Comparison of ENCODE assay signal across 9 mouse cellular contexts in the genomic region with DNA sequence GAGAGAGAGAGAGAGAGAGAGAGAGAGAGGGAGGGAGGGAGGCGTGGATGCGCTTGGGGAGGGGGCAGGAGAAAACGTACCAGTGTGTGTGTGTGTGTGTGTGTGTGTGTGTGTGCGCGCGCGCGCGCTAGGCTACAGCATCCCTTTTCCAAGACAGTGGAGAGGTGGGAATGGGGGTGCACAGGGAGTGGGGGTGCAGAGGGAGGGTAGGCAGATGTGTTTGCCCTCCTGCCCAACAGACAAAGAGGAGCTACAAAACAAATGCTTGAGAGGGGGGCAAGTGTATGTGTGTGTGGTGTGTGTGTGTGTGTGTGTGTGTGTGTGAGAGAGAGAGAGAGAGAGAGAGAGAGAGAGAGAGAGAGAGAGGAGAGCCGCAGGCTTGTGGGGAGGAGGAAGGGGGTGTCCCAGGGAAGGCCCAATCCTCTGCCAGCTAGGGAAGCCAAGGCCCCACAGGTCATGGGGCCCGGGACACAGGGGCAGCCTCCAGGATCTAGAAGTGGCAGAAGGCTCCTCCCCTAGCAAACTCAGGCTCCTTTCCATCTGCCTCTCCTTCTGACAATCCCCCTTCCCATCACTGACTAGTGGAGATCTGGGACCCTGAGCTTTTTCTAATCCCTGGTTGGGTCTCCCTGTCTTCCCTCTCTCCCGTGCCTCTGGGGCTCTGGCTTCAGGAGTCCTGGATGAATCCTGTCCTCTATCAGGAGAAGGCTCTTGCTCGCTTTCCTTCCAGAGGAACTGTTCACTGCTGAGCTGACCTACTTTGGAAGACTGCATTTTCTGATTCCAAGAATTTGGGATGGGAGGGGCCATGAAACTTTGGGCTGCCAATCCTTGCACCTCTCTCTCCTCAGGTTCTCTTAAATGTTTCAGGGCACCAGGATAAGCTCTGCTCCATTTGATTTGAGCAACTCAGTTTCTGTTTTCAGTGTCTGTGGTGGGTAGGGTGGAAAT. TPM values are rescaled to one million over a fixed set of nuclear protein-coding genes. Genes with fewer than 3 reads are reported as not detected.
DNase-seq lines count a peak whose midpoint lies in the region; ATAC-seq and TF ChIP-seq lines count a peak whose summit lies in the region.
"Had no signal": no experiment of that assay in that cellular context is flagged by ENCODE, and none has a peak within 500 bp of the region (broad histone marks: within the 10 kb centered on the region; RNA-seq: fewer than 3 reads in every experiment).

No protein-coding gene starts in this region.

- no peaks in the 10 kb centered on the region for H3K9me3 ChIP-seq in intestine, embryonic 16.5 days (ENCODE audit: control insufficient read depth, low read length)
- H3K9me3 ChIP-seq in limb, embryonic 15.5 days: no peaks in the 10 kb centered on the region

- TF ChIP-seq CTCF in heart, adult 2 months (IDR thresholded peaks at IDR 0.05): no peak

- H3K79me2 ChIP-seq in heart, adult 2 months (replicated peaks; ENCODE audit: control insufficient read depth, insufficient read depth, low read length): no peaks in the 10 kb centered on the region

- peaks cover 3% of the 10 kb centered on the region for H3K4me1 ChIP-seq in heart, adult 2 months (ENCODE audit: control insufficient read depth, insufficient read depth, low read length)
- H3K4me1 ChIP-seq in intestine, embryonic 16.5 days (ENCODE audit: control insufficient read depth, insufficient read depth, low read length): peaks cover 7% of the 10 kb centered on the region
- peaks cover 22% of the 10 kb centered on the region for H3K4me1 ChIP-seq in limb, embryonic 15.5 days

- peak overlapping the region; percentile 4; the same call in 1 of the 2 replicates for H3K9ac ChIP-seq in heart, adult 2 months (ENCODE audit: low read depth, low read length)
- peak overlapping the region; percentile 43; the same call in 1 of the 2 replicates for H3K9ac ChIP-seq in intestine, embryonic 16.5 days (ENCODE audit: low read depth, low read length)
- H3K9ac ChIP-seq in limb, embryonic 15.5 days: no peak overlapping the region

- DNase-seq in adrenal gland, postnatal 10 days: peak; percentile 38
- DNase-seq in adrenal gland, postnatal 4 days (ENCODE audit: low spot score in 2 of 2): no peak
- peak; percentile 72 to 81 for DNase-seq in cerebellum, postnatal 14 days
- DNase-seq in heart, adult 2 months: peak; percentile 41 to 51
- DNase-seq in naive thymus-derived CD4-positive, alpha-beta T cell, adult 2 months (ENCODE audit: low read depth): peak; percentile 70
- DNase-seq in spleen, postnatal 36 days (ENCODE audit: low spot score in 2 of 2): no peak

- peak; percentile 21; the same call in 1 of the 2 replicates for TF ChIP-seq POLR2A in heart, adult 2 months (IDR thresholded peaks at IDR 0.05; ENCODE audit: insufficient read depth, low read depth, low read length)

- H3K4me2 ChIP-seq in intestine, embryonic 16.5 days (ENCODE audit: low read depth, low read length): peak overlapping the region; percentile 92
- H3K4me2 ChIP-seq in limb, embryonic 15.5 days: peak overlapping the region; percentile 72

- ATAC-seq in intestine, embryonic 16.5 days: peak; percentile 75
- ATAC-seq in limb, embryonic 15.5 days (ENCODE audit: insufficient number of reproducible peaks, low FRiP score, low TSS enrichment, low read depth): 0 out of 2 replicates have a peak, but pooled peaks have one; percentile 44

- H3K36me3 ChIP-seq in heart, adult 2 months (ENCODE audit: control insufficient read depth, insufficient read depth, low read length): no peaks in the 10 kb centered on the region
- H3K36me3 ChIP-seq in intestine, embryonic 16.5 days (ENCODE audit: control insufficient read depth, insufficient read depth, low read length): no peaks in the 10 kb centered on the region
- H3K36me3 ChIP-seq in limb, embryonic 15.5 days: no peaks in the 10 kb centered on the region

- intact Hi-C loops in heart, adult 2 months (cut with DNase I): no loop called here

- 11% methylated on average over 12 of the region's 13 CpGs for WGBS in heart, adult 2 months
- WGBS in intestine, embryonic 16.5 days: 6% methylated on average over 11 of the region's 13 CpGs
- WGBS in limb, embryonic 15.5 days: 8% methylated on average over 11 of the region's 13 CpGs

- TF ChIP-seq EP300 in heart, adult 2 months (IDR thresholded peaks at IDR 0.05; ENCODE audit: insufficient read depth, low read depth, low read length): no peak

- H3K4me3 ChIP-seq in heart, adult 2 months: no peak overlapping the region
- peak overlapping the region; percentile 56 for H3K4me3 ChIP-seq in intestine, embryonic 16.5 days (ENCODE audit: low read length)
- H3K4me3 ChIP-seq in limb, embryonic 15.5 days: peak overlapping the region; percentile 54

- peak overlapping the region; percentile 75 for H3K27ac ChIP-seq in heart, adult 2 months
- H3K27ac ChIP-seq in intestine, embryonic 16.5 days (ENCODE audit: low read length): no peak overlapping the region
- H3K27ac ChIP-seq in limb, embryonic 15.5 days: peak overlapping the region; percentile 80

- H3K27me3 ChIP-seq in heart, adult 2 months (ENCODE audit: control insufficient read depth, insufficient read depth, low read length): no peaks in the 10 kb centered on the region
- H3K27me3 ChIP-seq in intestine, embryonic 16.5 days (replicated peaks; ENCODE audit: control insufficient read depth, insufficient read depth, low read length): no peaks in the 10 kb centered on the region
- H3K27me3 ChIP-seq in limb, embryonic 15.5 days: no peaks in the 10 kb centered on the region

RNA-seq across cellular contexts. Expression of a gene that starts 0.6 kb away (rescaled TPM):
- 1 to 10 TPM in 1 of 2 experiments, under 1 TPM in 1; 0.87 to 2.2 TPM for total RNA-seq in adrenal gland, postnatal 10 days (2021)
- total RNA-seq in adrenal gland, postnatal 4 days (2021): 1 to 10 TPM; 3.8 to 4.1 TPM
- 1 to 10 TPM in 1 of 2 experiments, under 1 TPM in 1; 0.97 to 1.8 TPM for total RNA-seq in heart, adult 2 months (2021)
- polyA plus RNA-seq in heart, adult 2 months (2012; rRNA removed): 0.88 TPM in 2 replicates
- polyA plus RNA-seq in intestine, embryonic 16.5 days (2015; fragmentation: Nextera tagmentation; extraction: Ambion mirVana): 1.6 and 2.0 TPM in 2 replicates
- polyA plus RNA-seq in limb, embryonic 15.5 days (2015; fragmentation: Nextera tagmentation; extraction: Ambion mirVana): 3.5 and 4.1 TPM in 2 replicates
- total RNA-seq: common myeloid progenitor, adult 5-6 weeks had no signal

RNA-seq across cellular contexts. Expression of a gene that starts 19.9 kb away (rescaled TPM):
- 100 to 1,000 TPM; 696 to 753 TPM for total RNA-seq in adrenal gland, postnatal 10 days (2021)
- total RNA-seq in adrenal gland, postnatal 4 days (2021): 100 to 1,000 TPM; 935 to 938 TPM
- 100 to 1,000 TPM; 229 to 279 TPM for total RNA-seq in heart, adult 2 months (2021)
- polyA plus RNA-seq in heart, adult 2 months (2012; rRNA removed): 315 and 337 TPM in 2 replicates
- polyA plus RNA-seq in intestine, embryonic 16.5 days (2015; fragmentation: Nextera tagmentation; extraction: Ambion mirVana): 580 and 624 TPM in 2 replicates
- 584 and 840 TPM in 2 replicates for polyA plus RNA-seq in limb, embryonic 15.5 days (2015; fragmentation: Nextera tagmentation; extraction: Ambion mirVana)

RNA-seq across cellular contexts. Expression of a gene that starts 27.5 kb away (rescaled TPM):
- 10 to 100 TPM; 19.8 to 24.2 TPM for total RNA-seq in adrenal gland, postnatal 10 days (2021)
- total RNA-seq in adrenal gland, postnatal 4 days (2021): 10 to 100 TPM; 18.7 to 22.7 TPM
- total RNA-seq in heart, adult 2 months (2021): 10 to 100 TPM; 25.6 to 26.6 TPM
- polyA plus RNA-seq in heart, adult 2 months (2012; rRNA removed): 21.8 and 37.9 TPM in 2 replicates
- 11.8 and 13.0 TPM in 2 replicates for polyA plus RNA-seq in intestine, embryonic 16.5 days (2015; fragmentation: Nextera tagmentation; extraction: Ambion mirVana)
- polyA plus RNA-seq in limb, embryonic 15.5 days (2015; fragmentation: Nextera tagmentation; extraction: Ambion mirVana): 22.1 and 24.7 TPM in 2 replicates

RNA-seq across cellular contexts. Expression of a gene that starts 49.6 kb away (rescaled TPM):
- total RNA-seq in adrenal gland, postnatal 10 days (2021): 10 to 100 TPM; 91.4 to 96.1 TPM
- total RNA-seq in adrenal gland, postnatal 4 days (2021): 100 to 1,000 TPM; 113 to 115 TPM
- total RNA-seq in heart, adult 2 months (2021): 10 to 100 TPM; 72.8 to 80.0 TPM
- 68.9 and 111 TPM in 2 replicates for polyA plus RNA-seq in heart, adult 2 months (2012; rRNA removed)
- 61.6 and 64.5 TPM in 2 replicates for polyA plus RNA-seq in intestine, embryonic 16.5 days (2015; fragmentation: Nextera tagmentation; extraction: Ambion mirVana)
- polyA plus RNA-seq in limb, embryonic 15.5 days (2015; fragmentation: Nextera tagmentation; extraction: Ambion mirVana): 90.6 and 97.4 TPM in 2 replicates

RNA-seq across cellular contexts. Expression of a gene that starts 57.0 kb away (rescaled TPM):
- total RNA-seq in adrenal gland, postnatal 10 days (2021): 10 to 100 TPM in 1 of 2 experiments, 1 to 10 TPM in 1; 10.0 to 11.1 TPM
- total RNA-seq in adrenal gland, postnatal 4 days (2021): 10 to 100 TPM in 1 of 2 experiments, 1 to 10 TPM in 1; 8.9 to 10.9 TPM
- total RNA-seq in heart, adult 2 months (2021): 1 to 10 TPM; 6.3 to 8.2 TPM
- polyA plus RNA-seq in heart, adult 2 months (2012; rRNA removed): 5.5 and 7.7 TPM in 2 replicates
- polyA plus RNA-seq in intestine, embryonic 16.5 days (2015; fragmentation: Nextera tagmentation; extraction: Ambion mirVana): 29.6 and 34.9 TPM in 2 replicates
- 20.4 and 20.8 TPM in 2 replicates for polyA plus RNA-seq in limb, embryonic 15.5 days (2015; fragmentation: Nextera tagmentation; extraction: Ambion mirVana)

Comparison
In these comparisons a context has a peak if more than half of its experiments do, and no peak if none do; other contexts are left out.
1. DNase-seq: peak in adrenal gland, postnatal 10 days (single experiment), cerebellum, postnatal 14 days (2 of 2), heart, adult 2 months (2 of 2) and naive thymus-derived CD4-positive, alpha-beta T cell, adult 2 months (single experiment); none in adrenal gland, postnatal 4 days (0 of 2) and spleen, postnatal 36 days (0 of 2).